Mouse (Mus musculus): ENCODE measurements around the gene Atp6v1e2. TPM values are rescaled to one million over a fixed set of nuclear protein-coding genes. Genes with fewer than 3 reads are reported as not detected.

Gene Atp6v1e2
- polyA plus RNA-seq, 1 experiment from 2014 or later: not detected

Other genes with a start within 250 kb of the Atp6v1e2 start
- 3.6 and 4.3 TPM in 2 replicates for gene Epas1, start 194.2 kb downstream of the Atp6v1e2 start, polyA plus RNA-seq (2016; fragmentation: Nextera tagmentation; extraction: Ambion mirVana)
- gene Tmem247, start 30.5 kb downstream of the Atp6v1e2 start, polyA plus RNA-seq (2016; fragmentation: Nextera tagmentation; extraction: Ambion mirVana): not detected in 2 replicates
- 12.8 and 14.3 TPM in 2 replicates for gene Rhoq, start 15.2 kb upstream of the Atp6v1e2 start, polyA plus RNA-seq (2016; fragmentation: Nextera tagmentation; extraction: Ambion mirVana)
- 36.8 and 40.6 TPM in 2 replicates for gene Pigf, start 77.5 kb upstream of the Atp6v1e2 start, polyA plus RNA-seq (2016; fragmentation: Nextera tagmentation; extraction: Ambion mirVana)
- gene Cript, start 77.7 kb upstream of the Atp6v1e2 start, polyA plus RNA-seq (2016; fragmentation: Nextera tagmentation; extraction: Ambion mirVana): 194 and 204 TPM in 2 replicates
- gene Socs5, start 159.8 kb upstream of the Atp6v1e2 start, polyA plus RNA-seq (2016; fragmentation: Nextera tagmentation; extraction: Ambion mirVana): 17.8 and 18.6 TPM in 2 replicates